Mouse (Mus musculus) left cerebral cortex, postnatal 36 days (tissue): ENCODE data around the gene Isyna1. TPM values are rescaled to one million over a fixed set of nuclear protein-coding genes. Genes with fewer than 3 reads are reported as not detected.
"Not testable (repeated sequence)": the region's sequence is repeated elsewhere in the genome, so short reads cannot be mapped to it uniquely, and the experiment has no call there.

Experiments
- DNase-seq, 2 experiments: peaks; one replicate each; pipeline ENCODE4 v3.0.0; 2021 to 2022; ENCODE audit warnings: low spot score in 2 of 2, mixed read lengths in 1 of 2
- intact Hi-C: fragments of 180-260 bp; cut with DNase I; formaldehyde crosslinking; loops from one replicate; pipeline ENCODE4 v1.15.1; 2025
- total RNA-seq, 2 experiments: library from RNA; stranded (reverse); gene quantifications; 2 replicates each; pipeline ENCODE4 v1.2.3; 2021

Gene Isyna1
- total RNA-seq, 2 experiments from 2014 or later = 47.5 to 53.0 TPM

GRCm38 (mm10) chr8:70570990-70571389, 23.2 kb upstream of the Isyna1 start:
- intact Hi-C loops = loop anchor here (5.0 kb wide), 1 partner anchor 826 kb away; the partner anchor contains the start of genes Babam1 and Ushbp1
- no peak for DNase-seq

- intact Hi-C loops = loop anchor here (5.0 kb wide), 1 partner anchor 823 kb away; the partner anchor contains the start of genes Babam1 and Ushbp1
- DNase-seq = no peak
Observed at GRCm38 (mm10) chr8:70574302-70574701, 19.9 kb upstream of the Isyna1 start.

GRCm38 (mm10) chr8:70574915-70575314, 19.3 kb upstream of the Isyna1 start:
- DNase-seq = no peak

GRCm38 (mm10) chr8:70577207-70577606, 17.0 kb upstream of the Isyna1 start:
- intact Hi-C loops = no loop called here
- no peak for DNase-seq

More at GRCm38 (mm10) chr8:70574915-70575314, 19.3 kb upstream of the Isyna1 start:
- intact Hi-C loops = loop anchor here (5.0 kb wide), 1 partner anchor 822 kb away; the partner anchor contains the start of genes Babam1 and Ushbp1

GRCm38 (mm10) chr8:70583476-70584387, 10.4 kb upstream of the Isyna1 start:
- intact Hi-C loops = loop anchor here (5.0 kb wide), 1 partner anchor 36 kb away; no protein-coding TSS in a partner anchor
- DNase-seq = peak; percentile 34 to 49

- DNase-seq = no peak
- intact Hi-C loops = loop anchor here (5.0 kb wide), 1 partner anchor 37 kb away; no protein-coding TSS in a partner anchor
Observed at GRCm38 (mm10) chr8:70584606-70585257, 9.4 kb upstream of the Isyna1 start.

- peak; percentile 50 to 53 for DNase-seq
- intact Hi-C loops = no loop called here
Observed at GRCm38 (mm10) chr8:70585258-70585652, 8.9 kb upstream of the Isyna1 start.

- DNase-seq, intact Hi-C loops: not testable (repeated sequence)
Observed at GRCm38 (mm10) chr8:70587955-70588354, 6.2 kb upstream of the Isyna1 start.

- peak; percentile 38 to 60 for DNase-seq
- intact Hi-C loops = no loop called here
Observed at GRCm38 (mm10) chr8:70591569-70591968, 2.6 kb upstream of the Isyna1 start.

- intact Hi-C loops = no loop called here
- peak in 1 of 2 experiments; percentile 24 for DNase-seq
Observed at GRCm38 (mm10) chr8:70593173-70593572, 1.0 kb upstream of the Isyna1 start.

GRCm38 (mm10) chr8:70594621-70595564, 720 bp downstream of the Isyna1 start:
- intact Hi-C loops = no loop called here
- peak; percentile 34 to 62 for DNase-seq

GRCm38 (mm10) chr8:70595811-70596210, 1.6 kb downstream of the Isyna1 start:
- DNase-seq = no peak
- intact Hi-C loops = no loop called here

- intact Hi-C loops = no loop called here
Observed at GRCm38 (mm10) chr8:70596216-70596615, 2.0 kb downstream of the Isyna1 start.

GRCm38 (mm10) chr8:70596775-70597416, 2.7 kb downstream of the Isyna1 start:
- DNase-seq = peak in 1 of 2 experiments; percentile 29
- intact Hi-C loops = no loop called here

More at GRCm38 (mm10) chr8:70596216-70596615, 2.0 kb downstream of the Isyna1 start:
- no peak for DNase-seq

GRCm38 (mm10) chr8:70597417-70598272, 3.5 kb downstream of the Isyna1 start:
- DNase-seq = peak; percentile 25 to 31
- intact Hi-C loops = no loop called here

GRCm38 (mm10) chr8:70598283-70598682, 4.1 kb downstream of the Isyna1 start:
- intact Hi-C loops = no loop called here
- DNase-seq = peak; percentile 82 to 85

- intact Hi-C loops = no loop called here
- DNase-seq = no peak
Observed at GRCm38 (mm10) chr8:70598722-70599121, 4.5 kb downstream of the Isyna1 start.
